Mouse (Mus musculus) gastrocnemius, adult 2 months (tissue): ENCODE measurements around the gene Fam155a. TPM values are rescaled to one million over a fixed set of nuclear protein-coding genes. Genes with fewer than 3 reads are reported as not detected.

Source experiments
- DNase-seq: peaks from one replicate; pipeline ENCODE4 v3.0.0; 2022
- H3K27ac ChIP-seq: fragments of 200-600 bp; 2 replicates; pipeline ENCODE4 v1.8.1; 2022; ENCODE audit warnings: mild to moderate bottlenecking
- H3K4me3 ChIP-seq: fragments of 200-600 bp; 2 replicates; pipeline ENCODE4 v1.8.1; 2022; ENCODE audit warnings: mild to moderate bottlenecking, moderate library complexity
- CTCF ChIP-seq: fragments of 200-600 bp; IDR thresholded peaks from 2 replicates; pipeline ENCODE4 v1.8.1; 2022; ENCODE audit warnings: antibody characterized with exemption, mild to moderate bottlenecking, moderate library complexity
- intact Hi-C: fragments of 180-260 bp; cut with DNase I; formaldehyde crosslinking; loops from one replicate; pipeline ENCODE4 v1.15.1; 2025
- total RNA-seq, 2 experiments: library from RNA; stranded (reverse); gene quantifications; 2 replicates each; pipeline ENCODE4 v1.2.3; 2021

The Fam155a gene
- total RNA-seq, 2 experiments from 2014 or later, result 0.08 TPM; not detected in 1

- intact Hi-C loops, result no loop called here
- no peak for DNase-seq
- no peak overlapping the region for H3K4me3 ChIP-seq
- no peak overlapping the region for H3K27ac ChIP-seq
- TF ChIP-seq CTCF, result no peak
Observed at GRCm38 (mm10) chr8:9248109-9248821, 522.7 kb downstream of the Fam155a start.

DNA sequence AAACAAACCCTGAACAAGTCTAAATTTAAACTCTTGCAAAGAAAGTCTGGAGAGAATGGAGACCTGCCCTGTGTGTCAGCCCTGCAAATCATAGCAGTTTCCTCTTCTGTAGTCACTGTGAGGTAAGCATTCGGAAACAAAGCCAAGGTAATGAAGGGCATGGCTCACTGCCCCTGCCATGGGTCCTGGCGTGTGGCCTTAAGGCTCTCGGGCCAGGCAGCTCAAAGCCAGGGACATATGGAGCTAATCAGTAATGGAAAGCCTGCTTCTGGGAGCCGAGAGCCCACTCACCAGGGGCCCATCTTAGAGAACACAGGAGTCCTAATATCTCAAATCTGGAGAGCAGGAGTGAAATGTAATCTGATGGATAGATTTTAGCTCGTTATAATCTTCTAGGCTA, 525.0 kb downstream of the Fam155a start:
- intact Hi-C loops, result no loop called here
- no peak overlapping the region for H3K4me3 ChIP-seq
- TF ChIP-seq CTCF, result no peak
- DNase-seq, result no peak
- no peak overlapping the region for H3K27ac ChIP-seq

DNA sequence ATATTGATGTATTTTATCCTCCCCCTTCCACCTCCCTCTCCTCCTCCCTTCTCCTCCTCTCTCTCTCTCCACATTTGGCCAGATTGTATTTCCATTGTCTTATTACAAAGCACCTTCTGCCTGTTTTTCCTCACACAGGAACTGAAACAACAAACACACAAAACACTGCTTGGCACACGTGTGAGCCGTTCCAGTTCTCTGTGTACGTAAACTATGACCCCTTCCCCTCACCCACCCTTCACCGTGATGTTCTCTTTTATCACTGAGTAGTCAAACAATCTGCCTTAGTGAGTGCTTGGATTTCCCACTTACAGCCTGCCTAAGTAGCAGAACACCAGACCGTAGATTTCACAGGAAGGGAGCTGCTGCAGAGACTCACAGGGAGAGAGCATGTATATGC, 530.0 kb downstream of the Fam155a start:
- TF ChIP-seq CTCF, result no peak
- Histone ChIP-seq H3K4me3 (no peak overlapping the region), H3K27ac (no peak overlapping the region)
- no peak for DNase-seq
- intact Hi-C loops, result no loop called here

DNA sequence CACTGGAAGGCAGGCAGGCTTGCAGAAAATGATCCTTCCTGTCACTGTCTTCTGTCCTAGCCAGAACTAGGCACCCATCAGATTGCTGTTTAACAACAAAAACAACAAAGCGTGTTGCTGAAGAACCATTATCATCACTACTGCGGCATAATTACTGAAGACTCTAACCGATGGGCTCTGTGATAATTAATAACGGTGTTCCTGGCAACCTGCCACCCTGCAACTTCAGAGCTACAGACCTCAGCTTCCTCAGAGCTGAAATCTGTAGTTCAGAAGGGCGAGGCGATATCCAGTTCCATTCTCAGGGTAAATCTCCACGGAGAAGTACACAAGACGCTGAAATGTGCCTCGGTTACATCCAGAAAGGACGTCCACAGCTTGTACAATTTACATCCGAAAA, 531.2 kb downstream of the Fam155a start:
- Histone ChIP-seq H3K4me3 (no peak overlapping the region), H3K27ac (no peak overlapping the region)
- intact Hi-C loops, result no loop called here
- TF ChIP-seq CTCF, result no peak
- no peak for DNase-seq

GRCm38 (mm10) chr8:9238974-9239373, 532.0 kb downstream of the Fam155a start:
- DNase-seq, result no peak
- Histone ChIP-seq H3K4me3 (no peak overlapping the region), H3K27ac (no peak overlapping the region)
- intact Hi-C loops, result no loop called here
- no peak for TF ChIP-seq CTCF

GRCm38 (mm10) chr8:9233326-9233919, 537.5 kb downstream of the Fam155a start:
- DNase-seq, result peak; percentile 81
- peak; percentile 87 for TF ChIP-seq CTCF
- no peak overlapping the region for H3K4me3 ChIP-seq
- no peak overlapping the region for H3K27ac ChIP-seq
- intact Hi-C loops, result no loop called here

DNA sequence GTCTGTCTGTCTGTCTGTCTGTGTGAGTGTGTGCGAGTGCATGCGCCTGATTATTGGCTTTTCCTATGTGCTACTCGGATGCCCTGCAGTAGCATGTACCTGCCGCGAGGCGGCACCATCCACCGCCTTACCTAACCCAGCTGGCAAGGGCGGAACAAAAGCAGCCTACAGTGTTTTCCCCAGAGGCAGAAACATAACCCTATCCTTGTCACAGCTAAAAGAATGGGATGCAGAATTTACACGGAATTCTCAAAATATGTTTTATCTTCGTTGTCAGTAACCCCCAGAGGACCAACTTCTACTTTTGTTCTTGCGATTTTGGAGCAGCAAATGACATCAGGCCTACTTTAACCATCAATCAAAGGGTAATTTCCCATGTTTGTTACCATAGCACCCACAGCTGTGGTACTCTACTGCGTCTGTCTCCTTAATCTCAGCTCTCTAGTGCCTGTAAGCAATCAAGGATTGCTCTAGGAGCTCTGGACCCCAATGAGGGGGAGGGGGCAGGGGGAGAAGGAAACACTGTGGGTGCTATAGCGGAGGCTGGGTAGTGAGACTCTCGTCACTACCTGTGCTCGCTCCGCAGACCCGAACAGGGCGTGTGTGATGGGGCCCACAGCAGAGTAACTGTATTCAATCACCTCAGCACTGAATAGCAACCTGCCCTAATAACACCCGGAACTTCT, 543.0 kb downstream of the Fam155a start:
- peak; percentile 23 for DNase-seq
- Histone ChIP-seq H3K4me3 (no peak overlapping the region), H3K27ac (no peak overlapping the region)
- intact Hi-C loops, result no loop called here
- peak; percentile 73 for TF ChIP-seq CTCF

GRCm38 (mm10) chr8:9226767-9227166, 544.2 kb downstream of the Fam155a start:
- TF ChIP-seq CTCF, result no peak
- no peak for DNase-seq
- Histone ChIP-seq H3K4me3 (no peak overlapping the region), H3K27ac (no peak overlapping the region)
- intact Hi-C loops, result no loop called here

DNA sequence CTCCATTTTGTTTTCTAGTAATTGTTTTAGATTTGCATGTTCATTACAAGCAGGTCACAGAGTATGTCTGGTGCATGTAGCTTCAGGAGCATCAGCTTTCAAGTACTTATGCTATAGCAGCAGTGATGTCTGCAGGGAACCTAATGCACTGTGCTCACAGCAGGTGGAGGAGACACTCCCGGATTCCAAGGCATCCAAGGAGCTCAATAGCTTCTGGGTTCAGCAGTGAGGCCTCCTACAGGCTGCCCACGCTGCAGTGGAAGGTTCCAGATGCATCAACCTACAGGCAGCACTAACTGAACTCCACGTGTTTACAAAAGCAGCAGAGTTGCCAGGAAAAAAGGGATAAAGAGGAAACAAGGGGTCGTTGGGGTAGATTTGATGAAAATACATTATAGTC, 559.2 kb downstream of the Fam155a start:
- Histone ChIP-seq H3K27ac (no peak overlapping the region), H3K4me3 (no peak overlapping the region)
- no peak for DNase-seq
- TF ChIP-seq CTCF, result no peak
- intact Hi-C loops, result no loop called here

DNA sequence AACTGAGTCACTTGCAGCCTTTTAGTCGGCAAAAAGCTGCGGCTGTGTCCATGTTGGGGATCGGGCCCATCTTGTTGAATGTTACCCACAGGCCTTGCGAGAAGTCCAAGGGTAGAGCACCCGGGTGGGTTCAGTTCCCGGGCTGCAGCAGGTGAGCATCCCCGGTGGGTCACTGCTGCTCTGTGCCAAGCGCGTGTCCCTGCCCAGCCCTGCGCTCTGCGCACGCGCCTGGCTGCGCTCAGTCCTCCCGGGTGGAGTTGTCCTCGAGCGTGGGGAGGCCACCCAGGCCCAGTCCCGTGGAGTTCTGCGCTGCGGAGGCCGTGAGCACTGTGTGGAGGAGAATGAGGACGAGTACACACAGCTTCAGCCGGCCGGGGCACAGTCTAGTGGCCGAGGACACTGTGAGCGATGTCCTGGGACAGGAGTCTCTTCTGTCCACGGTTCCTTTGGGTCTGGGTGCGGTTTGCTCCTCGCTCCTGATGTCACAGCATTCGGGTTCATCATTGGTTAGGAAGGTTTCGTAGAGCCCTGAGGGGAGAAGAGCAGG, 563.4 kb downstream of the Fam155a start:
- intact Hi-C loops, result no loop called here
- TF ChIP-seq CTCF, result no peak
- no peak overlapping the region for H3K4me3 ChIP-seq

DNA sequence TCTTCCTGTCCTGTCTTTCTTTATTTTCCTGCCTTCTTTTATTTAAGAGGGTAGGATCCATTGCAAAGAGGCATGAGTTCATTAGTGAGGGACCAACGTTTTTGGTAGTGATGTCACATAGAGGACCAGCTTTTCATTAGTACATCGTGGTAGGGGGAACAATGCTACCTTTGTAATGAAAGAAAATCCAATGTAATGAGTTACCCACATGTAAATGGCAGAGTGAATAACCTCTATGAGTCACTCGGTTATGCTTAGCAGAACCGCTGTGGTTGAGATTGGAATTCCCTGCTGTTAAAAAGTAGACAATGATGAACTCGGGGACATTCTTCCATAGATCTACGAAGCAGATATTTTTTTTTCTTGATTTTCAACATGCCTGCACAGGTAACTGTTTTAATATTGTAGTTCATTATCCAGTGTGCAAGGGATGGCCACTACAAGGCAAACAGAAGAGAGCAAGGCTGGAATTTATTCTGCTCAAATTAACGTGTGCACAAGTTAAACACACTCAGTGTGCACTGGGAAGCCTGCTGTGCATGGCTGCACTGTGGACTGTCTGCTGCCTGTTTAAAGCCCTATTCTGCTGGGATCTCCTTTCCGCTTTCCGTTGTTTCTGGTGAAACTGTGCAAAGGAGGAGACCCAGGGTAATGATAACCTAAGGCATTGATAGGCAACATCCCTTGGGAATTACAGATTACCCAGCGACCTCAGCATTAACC, 566.5 kb downstream of the Fam155a start:
- intact Hi-C loops, result no loop called here
- H3K27ac ChIP-seq, result no peak overlapping the region
- H3K4me3 ChIP-seq, result no peak overlapping the region
- TF ChIP-seq CTCF, result no peak
- no peak for DNase-seq

More for the DNA sequence above, 563.4 kb downstream of the Fam155a start:
- no peak for DNase-seq
- no peak overlapping the region for H3K27ac ChIP-seq

DNA sequence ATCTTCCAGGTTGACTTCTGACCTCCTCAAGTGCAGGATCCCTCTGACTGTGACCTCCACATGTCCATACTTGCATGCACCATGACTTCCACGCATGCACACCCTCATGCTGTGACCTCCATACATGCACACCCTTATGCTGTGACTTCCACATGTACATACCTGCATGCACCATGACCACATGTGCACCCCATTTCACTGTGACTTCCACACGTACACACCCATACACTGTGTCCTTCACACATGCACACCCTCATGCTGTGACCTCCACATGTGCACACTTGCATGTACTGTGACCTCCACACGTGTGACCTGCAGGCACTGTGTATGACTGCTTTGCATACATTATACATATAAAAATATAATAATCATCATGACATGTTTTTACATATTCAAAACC, 570.9 kb downstream of the Fam155a start:
- Histone ChIP-seq H3K27ac (no peak overlapping the region), H3K4me3 (no peak overlapping the region)
- TF ChIP-seq CTCF, result no peak
- intact Hi-C loops, result no loop called here
- no peak for DNase-seq

GRCm38 (mm10) chr8:9191682-9192081, 579.3 kb downstream of the Fam155a start:
- no peak overlapping the region for H3K27ac ChIP-seq
- intact Hi-C loops, result no loop called here
- no peak overlapping the region for H3K4me3 ChIP-seq
- no peak for DNase-seq
- no peak for TF ChIP-seq CTCF
